Mouse (Mus musculus) bone marrow macrophage, adult 2 months (primary cell): Measurements from ENCODE around the gene Pmpca. TPM values are rescaled to one million over a fixed set of nuclear protein-coding genes. Genes with fewer than 3 reads are reported as not detected.

Experiments used
- H3K27ac ChIP-seq: 2 replicates; pipeline ENCODE4 v1.5.1; 2012; ENCODE audit warnings: low read depth, low read length; ENCODE audit not compliant: insufficient read depth
- H3K4me1 ChIP-seq: 2 replicates; pipeline ENCODE4 v1.6.1; 2012; ENCODE audit warnings: low read length; ENCODE audit not compliant: control insufficient read depth, insufficient read depth
- H3K4me3 ChIP-seq: 2 replicates; pipeline ENCODE4 v1.5.1; 2012; ENCODE audit warnings: mild to moderate bottlenecking, low read length, moderate library complexity; ENCODE audit not compliant: insufficient read depth
- CTCF ChIP-seq: IDR thresholded peaks from 2 replicates; pipeline ENCODE4 v1.5.1; 2012; ENCODE audit warnings: low read depth, mild to moderate bottlenecking, low read length, moderate library complexity
- POLR2A ChIP-seq: IDR thresholded peaks from 2 replicates; pipeline ENCODE4 v1.6.1; 2012; ENCODE audit warnings: mild to moderate bottlenecking, low read depth, low read length, borderline replicate concordance
- polyA plus RNA-seq: library from polyadenylated mRNA; stranded (reverse); fragments of >200 nt; gene quantifications from 2 replicates; pipeline ENCODE4 v1.2.4, GENCODE M21; 2012; ENCODE audit not compliant: missing spikeins, insufficient read depth, insufficient read length

Gene Pmpca
- polyA plus RNA-seq, 1 experiment: 51.6 TPM

DNA sequence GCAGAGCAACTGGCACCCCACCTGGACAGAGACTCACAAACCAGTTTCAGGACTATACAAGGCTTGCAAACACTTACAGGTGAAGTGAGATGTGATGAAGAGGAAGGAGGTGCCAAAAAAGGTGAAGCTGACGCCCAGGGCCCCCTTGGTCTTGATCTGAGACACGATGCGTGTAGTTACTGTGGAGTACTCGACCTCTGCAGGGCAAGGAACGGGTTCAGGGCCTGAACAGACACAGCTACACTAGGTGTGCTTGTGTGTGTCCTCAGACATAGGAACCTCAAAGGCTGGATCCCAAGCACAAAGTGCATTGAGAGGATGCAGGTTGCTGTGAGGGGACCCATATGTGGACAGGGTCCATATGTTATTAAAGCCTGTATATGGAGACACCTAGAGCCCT is 11.2 kb downstream of the Pmpca start:
- Histone ChIP-seq H3K27ac (no peak overlapping the region), H3K4me3 (no peak overlapping the region), H3K4me1 (0 out of 2 replicates have a peak, but pooled peaks cover 2% of the 10 kb centered on the region)
- no peak for TF ChIP-seq CTCF
- TF ChIP-seq POLR2A: no peak

- Histone ChIP-seq H3K27ac (no peak overlapping the region), H3K4me1 (0 out of 2 replicates have a peak, but pooled peaks cover 2% of the 10 kb centered on the region), H3K4me3 (no peak overlapping the region)
- no peak for TF ChIP-seq CTCF
- TF ChIP-seq POLR2A: no peak
Measured at GRCm38 (mm10) chr2:26401023-26401422, 11.9 kb downstream of the Pmpca start.

GRCm38 (mm10) chr2:26402265-26402664 is 13.1 kb downstream of the Pmpca start:
- TF ChIP-seq POLR2A (no peak), CTCF (no peak)
- Histone ChIP-seq H3K4me1 (peaks cover 6% of the 10 kb centered on the region; the same call in 1 of the 2 replicates), H3K4me3 (no peak overlapping the region), H3K27ac (no peak overlapping the region)

DNA sequence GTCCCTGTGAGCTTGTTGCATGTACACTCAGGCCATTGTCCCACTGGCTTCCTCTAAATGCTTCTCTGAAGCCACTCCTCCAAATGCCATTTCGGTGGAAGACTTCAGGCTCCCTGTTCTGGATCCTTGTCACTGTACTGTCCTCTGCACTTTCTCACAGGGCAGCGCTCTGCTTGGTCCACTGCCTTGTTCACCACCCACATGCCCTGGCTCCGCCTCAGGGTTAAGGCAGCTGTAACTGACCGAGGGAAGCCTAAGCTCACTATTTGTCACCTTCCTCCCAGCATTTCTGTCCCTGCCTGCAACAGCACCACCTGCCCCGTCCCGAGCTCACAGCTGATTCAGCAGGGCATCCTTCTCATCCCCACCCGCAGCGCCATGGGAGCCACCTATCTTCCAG is 14.2 kb downstream of the Pmpca start:
- no peak overlapping the region for H3K27ac ChIP-seq
- peaks cover 10% of the 10 kb centered on the region; the same call in 1 of the 2 replicates for H3K4me1 ChIP-seq

GRCm38 (mm10) chr2:26408515-26409356 is 19.6 kb downstream of the Pmpca start, which contains the start of gene Inpp5e:
Inpp5e (minus strand) TSS chr2:26409203.
- TF ChIP-seq POLR2A (no peak), CTCF (peak; percentile 36; the same call in 1 of the 2 replicates)
- H3K4me3 ChIP-seq: peak within 1 kb of the TSS; percentile 91
- peaks cover 15% of the 10 kb centered on the region for H3K4me1 ChIP-seq
- peak within 1 kb of the TSS; percentile 35 for H3K27ac ChIP-seq

More for the DNA sequence above, 14.2 kb downstream of the Pmpca start:
- H3K4me3 ChIP-seq: no peak overlapping the region
- TF ChIP-seq CTCF (no peak), POLR2A (no peak)

- Histone ChIP-seq H3K4me3 (no peak overlapping the region), H3K27ac (no peak overlapping the region), H3K4me1 (peaks cover 15% of the 10 kb centered on the region)
Measured at GRCm38 (mm10) chr2:26409362-26409761, 20.2 kb downstream of the Pmpca start.

GRCm38 (mm10) chr2:26410091-26410490 is 21.0 kb downstream of the Pmpca start:
- Histone ChIP-seq H3K4me1 (peaks cover 13% of the 10 kb centered on the region), H3K27ac (no peak overlapping the region), H3K4me3 (no peak overlapping the region)
- TF ChIP-seq POLR2A (no peak), CTCF (no peak)

More at GRCm38 (mm10) chr2:26409362-26409761, 20.2 kb downstream of the Pmpca start:
- TF ChIP-seq POLR2A: no peak
- no peak for TF ChIP-seq CTCF

DNA sequence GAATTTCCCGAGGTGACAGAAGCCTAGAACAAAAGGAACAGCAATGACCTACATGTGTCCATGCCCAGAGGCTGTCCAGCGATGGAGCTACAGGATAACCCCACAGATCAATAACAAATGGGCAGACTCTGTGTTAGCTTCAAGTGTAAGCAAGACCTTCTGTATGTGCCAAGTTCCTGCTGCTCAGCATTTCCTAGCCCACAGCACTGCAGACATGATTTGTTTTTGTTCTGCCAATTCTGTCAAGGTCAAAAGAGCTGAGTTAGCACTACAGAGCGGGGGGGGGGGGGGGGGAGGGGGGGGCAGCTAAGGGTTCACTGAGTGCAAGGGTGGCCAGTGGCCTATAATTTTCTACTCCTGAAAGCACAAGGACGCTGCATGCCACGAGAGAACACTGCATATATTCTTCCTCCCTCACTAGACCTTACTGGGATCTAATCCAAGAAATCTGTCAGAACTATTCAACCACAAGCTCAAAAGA is 21.8 kb downstream of the Pmpca start:
- no peak overlapping the region for H3K27ac ChIP-seq
- H3K4me1 ChIP-seq: peaks cover 13% of the 10 kb centered on the region
- TF ChIP-seq CTCF (no peak), POLR2A (no peak)
- H3K4me3 ChIP-seq: no peak overlapping the region

- peaks cover 3% of the 10 kb centered on the region; the same call in 1 of the 2 replicates for H3K4me1 ChIP-seq
- H3K4me3 ChIP-seq: no peak overlapping the region
- TF ChIP-seq POLR2A (no peak), CTCF (no peak)
- H3K27ac ChIP-seq: no peak overlapping the region
Measured at GRCm38 (mm10) chr2:26417066-26417465, 27.9 kb downstream of the Pmpca start.

GRCm38 (mm10) chr2:26418120-26418519 is 29.0 kb downstream of the Pmpca start:
- H3K4me1 ChIP-seq: peaks cover 3% of the 10 kb centered on the region; the same call in 1 of the 2 replicates
- TF ChIP-seq CTCF (no peak), POLR2A (no peak)
- H3K4me3 ChIP-seq: no peak overlapping the region
- H3K27ac ChIP-seq: no peak overlapping the region
